Mouse (Mus musculus): ENCODE measurements at regions not wholly inside any gene's neighbourhood (a gene's known extent, or its start where the extent isn't known, plus 50 kb on each side); places are given as distances from the start of the nearest gene placed in this dataset.

DNA sequence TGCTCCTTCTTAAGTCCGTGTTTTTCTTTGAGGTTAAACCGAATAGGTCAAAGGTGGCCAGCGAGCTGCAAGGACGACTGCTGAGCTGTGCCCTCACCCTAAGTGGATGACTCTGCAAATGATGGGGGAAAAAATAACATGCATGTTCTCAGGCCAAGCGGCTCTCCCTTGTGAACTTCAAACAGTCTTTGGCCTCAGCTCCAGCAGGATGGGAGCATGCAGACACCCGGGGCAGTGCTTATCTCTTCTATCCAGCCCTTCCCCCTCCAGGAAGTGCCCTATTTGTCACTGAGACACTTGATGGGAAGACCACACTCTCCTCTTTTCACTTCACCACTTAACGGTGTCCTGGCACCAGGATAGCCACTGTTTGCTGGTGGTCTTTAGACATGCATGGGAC lies 157.3 kb upstream of the Serp2 start:
- no peaks in the 10 kb centered on the region for H3K27me3 ChIP-seq (ENCODE audit: control insufficient read depth, insufficient read depth, low read length)
- H3K36me3 ChIP-seq (ENCODE audit: control insufficient read depth, insufficient read depth, low read length), result no peaks in the 10 kb centered on the region
- H3K4me1 ChIP-seq (ENCODE audit: control insufficient read depth, insufficient read depth, low read length), result peaks cover 15% of the 10 kb centered on the region
- no peaks in the 10 kb centered on the region for H3K9me3 ChIP-seq (replicated peaks; ENCODE audit: control insufficient read depth, low read length)
- H3K9ac ChIP-seq (ENCODE audit: low read depth, low read length), result no peak overlapping the region
- WGBS (ENCODE audit: insufficient replicate concordance), result 16% methylated on average over 7 of the region's 7 CpGs
- H3K4me3 ChIP-seq (ENCODE audit: low read depth, low read length), result no peak overlapping the region
- H3K4me2 ChIP-seq, result no peak overlapping the region
- no peak overlapping the region for H3K27ac ChIP-seq (ENCODE audit: low read depth, low read length)
- ATAC-seq (replicated peaks; ENCODE audit: insufficient number of reproducible peaks, low FRiP score, low TSS enrichment), result no peak

DNA sequence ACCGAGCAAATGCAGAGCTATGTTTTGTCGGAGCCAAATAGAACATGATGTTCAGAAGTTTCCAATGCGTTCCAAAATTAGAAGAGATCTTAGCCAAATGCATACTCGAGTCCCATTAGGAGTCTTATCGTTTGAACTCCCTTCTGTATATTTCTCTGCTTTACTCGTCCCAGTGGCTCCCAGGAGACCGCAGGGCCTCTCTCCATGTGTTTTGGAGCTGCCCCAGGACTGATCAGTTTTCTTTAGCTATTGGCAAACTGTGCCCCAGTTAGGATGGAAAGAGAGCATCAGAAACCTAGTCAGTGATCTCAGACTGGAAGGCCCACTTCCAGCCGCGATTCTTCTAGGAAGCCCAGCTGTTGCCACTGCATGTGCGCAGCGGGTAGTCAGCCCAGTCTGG lies 152.0 kb upstream of the Serp2 start:
- Histone ChIP-seq H3K4me2 (no peak overlapping the region), H3K4me3 (ENCODE audit: low read depth, low read length) (no peak overlapping the region), H3K27me3 (ENCODE audit: control insufficient read depth, insufficient read depth, low read length) (no peaks in the 10 kb centered on the region), H3K27ac (ENCODE audit: low read depth, low read length) (no peak overlapping the region), H3K36me3 (ENCODE audit: control insufficient read depth, insufficient read depth, low read length) (no peaks in the 10 kb centered on the region), H3K9ac (ENCODE audit: low read depth, low read length) (no peak overlapping the region), H3K9me3 (replicated peaks; ENCODE audit: control insufficient read depth, low read length) (no peaks in the 10 kb centered on the region), H3K4me1 (ENCODE audit: control insufficient read depth, insufficient read depth, low read length) (peaks cover 4% of the 10 kb centered on the region)
- ATAC-seq (replicated peaks; ENCODE audit: insufficient number of reproducible peaks, low FRiP score, low TSS enrichment), result no peak
- WGBS (ENCODE audit: insufficient replicate concordance), result 76% methylated on average over 11 of the region's 11 CpGs

DNA sequence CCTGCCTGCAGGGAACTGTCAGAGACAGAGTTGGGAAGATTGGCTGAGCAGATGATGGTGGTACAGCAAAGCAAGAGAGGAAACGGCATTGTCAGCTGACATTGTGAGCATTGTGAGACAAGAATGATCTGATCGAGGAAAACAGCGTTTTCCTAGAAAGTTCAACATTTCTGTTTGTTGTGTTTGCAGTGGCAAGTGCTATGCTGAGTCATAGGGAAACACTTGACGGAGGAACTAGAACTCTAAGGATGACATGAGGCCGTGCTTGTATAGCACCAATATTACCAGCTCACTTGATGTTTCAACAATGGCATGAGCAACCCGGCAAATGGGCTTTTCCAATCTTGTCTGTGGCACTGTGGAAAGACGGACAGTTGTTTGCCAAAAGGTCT lies 146.7 kb upstream of the Serp2 start:
- Histone ChIP-seq H3K27me3 (ENCODE audit: control insufficient read depth, insufficient read depth, low read length) (no peaks in the 10 kb centered on the region), H3K4me2 (no peak overlapping the region), H3K27ac (ENCODE audit: low read depth, low read length) (no peak overlapping the region), H3K9me3 (replicated peaks; ENCODE audit: control insufficient read depth, low read length) (no peaks in the 10 kb centered on the region), H3K9ac (ENCODE audit: low read depth, low read length) (no peak overlapping the region), H3K4me3 (ENCODE audit: low read depth, low read length) (no peak overlapping the region), H3K36me3 (ENCODE audit: control insufficient read depth, insufficient read depth, low read length) (no peaks in the 10 kb centered on the region), H3K4me1 (ENCODE audit: control insufficient read depth, insufficient read depth, low read length) (peaks cover 34% of the 10 kb centered on the region)
- WGBS (ENCODE audit: insufficient replicate concordance), result 74% methylated on average over 7 of the region's 7 CpGs
- ATAC-seq (replicated peaks; ENCODE audit: insufficient number of reproducible peaks, low FRiP score, low TSS enrichment), result no peak

DNA sequence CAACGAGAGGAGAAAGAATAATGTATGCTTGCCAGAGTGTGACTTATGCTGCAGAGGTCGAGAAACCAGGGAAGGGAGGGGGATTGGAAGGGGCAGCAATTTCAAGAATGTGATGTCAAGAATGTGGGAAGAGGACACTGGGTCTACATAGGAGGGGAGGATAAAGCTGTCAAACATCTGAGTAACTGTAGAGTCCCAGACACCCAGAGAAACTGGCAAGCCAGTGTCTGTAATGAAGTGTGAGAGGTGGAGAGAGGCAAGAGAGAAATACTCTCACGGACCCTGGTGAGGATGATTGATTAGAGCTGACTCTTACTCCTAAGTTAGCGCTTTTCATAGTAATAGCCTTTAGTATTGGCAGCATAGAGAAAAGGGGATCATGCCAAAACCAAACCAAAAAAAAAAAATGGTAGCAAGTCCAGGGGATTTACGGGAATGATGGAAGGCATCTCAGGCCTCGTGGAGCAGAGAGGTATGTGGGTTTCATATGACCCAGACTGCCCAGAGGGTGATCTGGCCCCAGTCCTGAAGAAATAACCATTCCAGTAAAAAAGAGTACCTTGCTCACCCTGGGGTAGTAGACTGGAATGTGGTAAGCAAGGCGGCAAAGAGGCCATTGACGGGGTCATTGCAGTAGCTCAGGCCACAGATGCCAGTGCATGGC lies 146.2 kb upstream of the Serp2 start:
- no peaks in the 10 kb centered on the region for H3K9me3 ChIP-seq (replicated peaks; ENCODE audit: control insufficient read depth, low read length)
- no peak overlapping the region for H3K4me2 ChIP-seq
- ATAC-seq (replicated peaks; ENCODE audit: insufficient number of reproducible peaks, low FRiP score, low TSS enrichment), result no peak; the same call in 1 of the 2 replicates
- H3K27me3 ChIP-seq (ENCODE audit: control insufficient read depth, insufficient read depth, low read length), result no peaks in the 10 kb centered on the region
- peaks cover 34% of the 10 kb centered on the region for H3K4me1 ChIP-seq (ENCODE audit: control insufficient read depth, insufficient read depth, low read length)
- WGBS (ENCODE audit: insufficient replicate concordance), result 29% methylated on average over 8 of the region's 8 CpGs
- no peak overlapping the region for H3K9ac ChIP-seq (ENCODE audit: low read depth, low read length)
- no peaks in the 10 kb centered on the region for H3K36me3 ChIP-seq (ENCODE audit: control insufficient read depth, insufficient read depth, low read length)
- H3K27ac ChIP-seq (ENCODE audit: low read depth, low read length), result peak overlapping the region; percentile 31; the same call in 1 of the 2 replicates
- H3K4me3 ChIP-seq (ENCODE audit: low read depth, low read length), result no peak overlapping the region

DNA sequence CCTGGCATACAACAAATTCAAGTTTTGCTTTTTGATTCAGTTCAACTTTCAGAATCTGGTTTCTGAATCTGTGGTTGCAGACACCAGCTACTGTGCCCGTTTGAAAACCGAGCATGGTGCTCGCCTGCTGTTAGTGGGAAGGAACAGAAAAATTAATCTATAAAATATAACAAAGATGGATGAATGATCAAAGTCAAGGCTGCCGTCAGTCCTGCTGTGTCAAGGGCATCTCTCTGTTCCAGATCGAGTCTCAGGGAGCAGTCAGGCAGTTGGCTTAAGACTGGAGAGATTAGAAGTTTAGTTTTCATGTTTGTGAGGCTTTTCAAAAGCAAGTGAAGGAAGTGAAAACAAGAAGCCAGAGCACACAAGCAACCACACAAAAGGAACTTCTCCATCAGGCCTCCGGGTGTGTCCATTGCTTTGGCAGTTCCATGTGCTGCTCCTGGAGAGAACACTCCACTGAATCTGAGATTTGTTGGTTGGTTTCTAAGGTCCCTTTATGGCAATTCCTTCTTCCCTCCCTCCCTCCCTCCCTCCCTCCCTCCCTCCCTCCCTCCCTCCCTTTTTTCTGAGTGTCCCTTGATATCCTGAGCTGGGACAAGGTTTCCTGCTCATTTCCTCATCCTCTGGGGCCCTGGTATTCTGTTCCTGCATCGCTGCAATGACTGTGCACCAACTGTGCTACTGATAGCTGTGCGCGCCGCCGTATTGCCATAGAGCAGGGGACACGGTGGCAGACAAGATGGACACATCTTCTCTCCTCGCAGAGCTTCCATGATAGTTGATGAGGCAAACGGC lies 145.4 kb upstream of the Serp2 start:
- peaks cover 34% of the 10 kb centered on the region for H3K4me1 ChIP-seq (ENCODE audit: control insufficient read depth, insufficient read depth, low read length)
- no peak; the same call in 1 of the 2 replicates for ATAC-seq (replicated peaks; ENCODE audit: insufficient number of reproducible peaks, low FRiP score, low TSS enrichment)

DNA sequence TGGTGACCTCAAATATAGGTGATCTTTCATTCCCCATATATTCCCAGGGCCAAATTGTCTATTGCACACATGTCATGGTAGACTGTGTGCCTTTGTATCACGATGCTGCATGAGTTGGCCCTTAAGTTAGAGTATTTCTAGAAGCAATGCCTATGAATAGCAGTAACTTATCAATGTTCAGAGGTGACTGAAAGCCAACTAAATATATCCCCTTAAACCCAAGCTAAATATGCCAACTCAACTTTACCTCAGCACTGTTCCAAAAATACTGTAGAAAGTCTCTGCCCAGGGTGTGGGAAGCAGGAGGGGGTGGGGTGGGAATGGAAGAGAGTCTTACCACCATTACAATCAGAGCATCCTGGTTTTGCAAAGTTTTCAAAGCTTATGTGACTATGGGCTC lies 144.6 kb upstream of the Serp2 start:
- ATAC-seq (replicated peaks; ENCODE audit: insufficient number of reproducible peaks, low FRiP score, low TSS enrichment), result no peak
- Histone ChIP-seq H3K9ac (ENCODE audit: low read depth, low read length) (no peak overlapping the region), H3K27me3 (ENCODE audit: control insufficient read depth, insufficient read depth, low read length) (no peaks in the 10 kb centered on the region), H3K36me3 (ENCODE audit: control insufficient read depth, insufficient read depth, low read length) (no peaks in the 10 kb centered on the region), H3K4me1 (ENCODE audit: control insufficient read depth, insufficient read depth, low read length) (peaks cover 40% of the 10 kb centered on the region), H3K4me2 (no peak overlapping the region), H3K27ac (ENCODE audit: low read depth, low read length) (peak overlapping the region; percentile 6), H3K9me3 (replicated peaks; ENCODE audit: control insufficient read depth, low read length) (no peaks in the 10 kb centered on the region), H3K4me3 (ENCODE audit: low read depth, low read length) (no peak overlapping the region)
- WGBS (ENCODE audit: insufficient replicate concordance), result 50% methylated on average over 1 of the region's 1 CpGs

More for the DNA sequence above, 145.4 kb upstream of the Serp2 start:
- no peaks in the 10 kb centered on the region for H3K27me3 ChIP-seq (ENCODE audit: control insufficient read depth, insufficient read depth, low read length)
- H3K4me2 ChIP-seq, result no peak overlapping the region
- no peaks in the 10 kb centered on the region for H3K36me3 ChIP-seq (ENCODE audit: control insufficient read depth, insufficient read depth, low read length)
- no peak overlapping the region for H3K4me3 ChIP-seq (ENCODE audit: low read depth, low read length)
- H3K9ac ChIP-seq (ENCODE audit: low read depth, low read length), result no peak overlapping the region
- peak overlapping the region; percentile 31; the same call in 1 of the 2 replicates for H3K27ac ChIP-seq (ENCODE audit: low read depth, low read length)
- no peaks in the 10 kb centered on the region for H3K9me3 ChIP-seq (replicated peaks; ENCODE audit: control insufficient read depth, low read length)
- WGBS (ENCODE audit: insufficient replicate concordance), result 51% methylated on average over 14 of the region's 14 CpGs

DNA sequence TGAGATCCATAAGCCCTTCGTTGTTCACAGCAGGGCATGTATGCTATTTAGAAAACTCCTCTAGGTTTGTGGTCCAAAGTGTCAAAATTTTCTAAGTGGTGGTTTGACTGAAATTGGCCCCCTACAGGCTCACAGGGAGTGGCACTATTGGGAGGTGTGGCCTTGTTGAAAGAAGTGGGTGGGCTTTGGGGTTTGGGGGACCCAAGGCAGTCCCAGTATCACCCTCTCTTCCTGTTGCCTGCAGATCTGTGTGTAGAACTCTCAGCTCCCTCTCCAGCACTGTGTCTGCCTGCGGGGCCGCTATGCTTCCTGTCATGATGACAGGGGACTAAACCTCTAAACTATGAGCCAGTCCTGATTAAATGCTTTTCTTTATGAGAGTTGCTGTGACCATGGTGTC lies 144.1 kb upstream of the Serp2 start:
- Histone ChIP-seq H3K4me3 (ENCODE audit: low read depth, low read length) (no peak overlapping the region), H3K4me1 (ENCODE audit: control insufficient read depth, insufficient read depth, low read length) (peaks cover 44% of the 10 kb centered on the region), H3K27me3 (ENCODE audit: control insufficient read depth, insufficient read depth, low read length) (no peaks in the 10 kb centered on the region), H3K4me2 (no peak overlapping the region), H3K27ac (ENCODE audit: low read depth, low read length) (peak overlapping the region; percentile 6; the same call in 1 of the 2 replicates), H3K9ac (ENCODE audit: low read depth, low read length) (no peak overlapping the region), H3K9me3 (replicated peaks; ENCODE audit: control insufficient read depth, low read length) (no peaks in the 10 kb centered on the region), H3K36me3 (ENCODE audit: control insufficient read depth, insufficient read depth, low read length) (no peaks in the 10 kb centered on the region)
- 60% methylated on average over 3 of the region's 3 CpGs for WGBS (ENCODE audit: insufficient replicate concordance)
- no peak for ATAC-seq (replicated peaks; ENCODE audit: insufficient number of reproducible peaks, low FRiP score, low TSS enrichment)

DNA sequence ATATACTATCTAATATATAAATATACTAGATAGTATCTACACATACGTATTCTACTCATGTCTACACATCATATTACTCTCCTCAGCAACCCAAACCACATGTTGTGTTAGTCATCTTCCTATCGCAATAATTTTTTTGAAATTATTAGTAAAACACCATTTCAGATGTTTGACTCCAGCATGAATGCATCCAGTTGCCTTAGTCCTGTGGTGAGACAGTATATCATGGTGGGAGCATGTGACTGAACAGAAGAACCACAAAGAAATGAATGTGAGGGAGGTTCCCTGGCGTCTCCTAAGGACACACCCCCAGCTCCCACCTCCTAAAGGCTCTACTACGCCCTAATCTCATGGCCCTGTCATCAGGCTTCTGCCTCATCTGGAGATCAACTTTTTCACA lies 143.5 kb upstream of the Serp2 start:
- no peak overlapping the region for H3K9ac ChIP-seq (ENCODE audit: low read depth, low read length)
- H3K27ac ChIP-seq (ENCODE audit: low read depth, low read length), result no peak overlapping the region
- H3K9me3 ChIP-seq (replicated peaks; ENCODE audit: control insufficient read depth, low read length), result no peaks in the 10 kb centered on the region
- H3K4me3 ChIP-seq (ENCODE audit: low read depth, low read length), result no peak overlapping the region
- no peaks in the 10 kb centered on the region for H3K36me3 ChIP-seq (ENCODE audit: control insufficient read depth, insufficient read depth, low read length)
- no peaks in the 10 kb centered on the region for H3K27me3 ChIP-seq (ENCODE audit: control insufficient read depth, insufficient read depth, low read length)
- H3K4me1 ChIP-seq (ENCODE audit: control insufficient read depth, insufficient read depth, low read length), result peaks cover 49% of the 10 kb centered on the region
- no peak overlapping the region for H3K4me2 ChIP-seq
- no peak for ATAC-seq (replicated peaks; ENCODE audit: insufficient number of reproducible peaks, low FRiP score, low TSS enrichment)
- WGBS (ENCODE audit: insufficient replicate concordance), result 69% methylated on average over 4 of the region's 4 CpGs
